Mouse (Mus musculus): ENCODE measurements around the gene Btbd2. TPM values are rescaled to one million over a fixed set of nuclear protein-coding genes. Genes with fewer than 3 reads are reported as not detected.
A peak's percentile ranks its signal among the peaks of the same experiment; 100 is the strongest.

Btbd2 gene
- polyA plus RNA-seq (2017; shearing (Covaris generic)): 1 to 10 TPM; 7.2 to 7.3 TPM

GRCm38 (mm10) chr10:80656863-80657623 is at the start of gene Btbd2:
Gene Btbd2 (minus strand): TSS chr10:80657071.
- ATAC-seq: peak; percentile 42

GRCm38 (mm10) chr10:80705479-80705878 is 48.6 kb upstream of the Btbd2 start:
- ATAC-seq: no peak

- ATAC-seq: no peak
These were observed 48.2 kb upstream of the Btbd2 start for GRCm38 (mm10) chr10:80705033-80705432.

- ATAC-seq: no peak
These were observed 47.5 kb upstream of the Btbd2 start for GRCm38 (mm10) chr10:80704418-80704817.

- no peak for ATAC-seq
These were observed 46.8 kb upstream of the Btbd2 start for GRCm38 (mm10) chr10:80703643-80704042.

GRCm38 (mm10) chr10:80702536-80703390 is 45.9 kb upstream of the Btbd2 start:
- peak; percentile 47 for ATAC-seq

GRCm38 (mm10) chr10:80701721-80702535 is 45.1 kb upstream of the Btbd2 start, which contains the start of the genes Mob3a and Izumo4:
Gene Mob3a (minus strand): TSS chr10:80701977.
Gene Izumo4 (plus strand): TSS chr10:80702184.
- peak; percentile 80 for ATAC-seq

GRCm38 (mm10) chr10:80700732-80701131 is 43.9 kb upstream of the Btbd2 start:
- peak; percentile 40 for ATAC-seq

GRCm38 (mm10) chr10:80700038-80700504 is 43.2 kb upstream of the Btbd2 start:
- no peak for ATAC-seq

GRCm38 (mm10) chr10:80698605-80699004 is 41.7 kb upstream of the Btbd2 start:
- ATAC-seq: no peak

GRCm38 (mm10) chr10:80697812-80698211 is 40.9 kb upstream of the Btbd2 start:
- ATAC-seq: no peak

GRCm38 (mm10) chr10:80697393-80697787 is 40.5 kb upstream of the Btbd2 start:
- ATAC-seq: no peak

GRCm38 (mm10) chr10:80696502-80697392 is 39.9 kb upstream of the Btbd2 start:
- no peak for ATAC-seq

GRCm38 (mm10) chr10:80695801-80696501 is 39.1 kb upstream of the Btbd2 start:
- ATAC-seq: peak; percentile 3

GRCm38 (mm10) chr10:80695186-80695585 is 38.3 kb upstream of the Btbd2 start:
- peak; percentile 82 for ATAC-seq

GRCm38 (mm10) chr10:80694159-80694938 is 37.5 kb upstream of the Btbd2 start:
- no peak for ATAC-seq

GRCm38 (mm10) chr10:80693401-80694045 is 36.7 kb upstream of the Btbd2 start:
- no peak for ATAC-seq

- peak; percentile 14 for ATAC-seq
These were observed 35.6 kb upstream of the Btbd2 start for GRCm38 (mm10) chr10:80692249-80693165.
